Mouse (Mus musculus) kidney, adult 9 months (tissue): ENCODE data around the gene Msi1.

Experiments used
- DNase-seq: peaks from one replicate; pipeline ENCODE4 v3.0.0; 2022

The Msi1 gene

DNA sequence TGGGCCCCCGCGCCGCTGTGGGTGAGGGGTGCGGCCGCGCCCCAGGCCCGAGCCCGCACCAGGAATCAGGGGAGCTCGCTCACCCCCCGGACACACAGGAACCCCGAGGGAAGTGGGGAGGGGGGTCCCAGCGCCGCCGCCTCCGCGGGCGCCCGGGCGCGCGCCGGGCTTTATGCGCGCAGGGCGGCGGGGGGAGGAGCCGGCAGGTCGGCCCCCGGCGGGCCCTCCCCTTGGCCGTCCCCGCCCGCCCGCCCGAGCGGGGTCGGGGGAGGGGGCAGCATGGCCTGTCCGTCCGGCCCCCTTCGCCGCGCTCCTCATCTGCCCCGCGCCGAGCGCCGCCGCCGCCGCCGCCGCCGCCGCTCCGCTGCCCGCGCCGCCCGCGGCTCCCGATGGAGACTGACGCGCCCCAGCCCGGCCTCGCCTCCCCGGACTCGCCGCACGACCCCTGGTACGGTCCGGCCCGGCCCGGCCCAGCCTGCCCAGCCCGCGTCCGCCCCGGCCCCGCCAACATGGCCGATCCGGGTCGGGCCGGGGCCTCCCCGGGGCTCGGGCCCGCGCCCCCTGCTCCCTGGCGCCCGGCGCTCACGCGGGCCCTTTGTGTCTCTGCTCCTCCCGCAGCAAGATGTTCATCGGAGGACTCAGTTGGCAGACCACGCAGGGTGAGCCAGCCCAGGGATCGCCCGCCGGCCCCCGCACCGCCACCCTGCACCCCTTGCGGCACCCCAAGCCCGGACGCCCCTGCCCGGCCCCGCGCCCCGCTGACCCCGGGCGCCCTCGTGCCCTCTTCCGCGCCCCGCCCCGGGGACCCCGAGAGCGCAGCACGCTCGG lies at the start of gene Msi1:
Gene Msi1 (plus strand): TSS at position 241 of the 828 bp plus-strand sequence.
- DNase-seq: no peak

DNA sequence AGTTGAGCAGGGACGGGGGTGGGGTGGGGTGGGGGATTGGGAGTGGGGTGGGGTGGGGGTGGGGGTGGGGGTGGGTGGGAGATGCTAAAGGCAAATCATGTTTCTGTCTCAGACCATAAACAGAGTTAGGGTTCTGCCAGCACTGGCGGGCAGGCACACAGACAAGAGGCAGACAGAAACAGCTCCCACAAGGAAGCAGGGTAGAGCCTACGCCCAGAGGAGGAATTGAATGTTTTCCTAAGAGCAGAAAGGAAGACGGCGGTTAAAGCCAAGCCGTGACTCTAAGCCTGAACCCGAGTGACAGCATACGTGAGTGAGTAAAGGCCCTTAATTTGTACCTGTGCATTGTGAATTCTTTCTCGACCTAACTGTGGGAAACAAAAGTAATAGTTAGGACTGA lies 37.5 kb upstream of the Msi1 start:
- no peak for DNase-seq

DNA sequence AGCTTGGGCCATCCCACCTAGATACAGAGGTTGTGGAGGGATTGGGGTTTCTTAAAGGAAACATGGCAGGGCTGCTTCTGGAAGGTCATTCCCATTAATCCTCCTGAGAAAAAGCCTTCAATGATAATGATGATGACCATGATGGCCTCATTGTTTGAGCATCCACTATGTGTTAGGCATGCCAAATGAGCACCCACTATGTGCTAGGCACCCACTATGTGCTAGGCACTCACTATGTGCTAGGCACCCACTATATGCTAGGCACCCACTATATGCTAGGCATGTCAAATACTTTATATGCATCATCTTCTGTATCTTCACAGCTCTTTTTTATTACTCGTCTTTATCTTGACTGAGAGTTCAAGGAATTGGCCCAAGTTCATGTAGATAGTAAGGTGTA lies 36.4 kb upstream of the Msi1 start:
- DNase-seq: no peak

DNA sequence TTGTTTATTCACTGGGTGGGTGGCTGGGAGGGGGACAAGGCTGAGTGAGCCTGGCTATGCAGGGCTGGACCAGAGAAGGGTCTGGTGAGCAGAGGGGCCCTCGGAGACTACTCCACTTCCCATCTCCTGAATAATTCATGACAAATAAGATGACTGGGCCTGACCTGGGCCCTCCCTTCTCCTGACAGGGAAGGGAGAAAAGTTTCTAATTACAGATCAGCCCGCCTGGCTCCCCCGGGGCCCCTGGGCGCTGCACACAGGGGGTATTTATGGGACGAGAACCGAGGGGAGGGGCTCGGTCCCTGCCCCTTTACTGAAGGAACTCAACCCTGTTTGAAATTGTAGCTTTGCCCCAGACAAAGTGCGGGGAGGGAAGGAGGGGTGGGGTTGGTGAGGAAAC lies 35.2 kb upstream of the Msi1 start:
- no peak for DNase-seq

DNA sequence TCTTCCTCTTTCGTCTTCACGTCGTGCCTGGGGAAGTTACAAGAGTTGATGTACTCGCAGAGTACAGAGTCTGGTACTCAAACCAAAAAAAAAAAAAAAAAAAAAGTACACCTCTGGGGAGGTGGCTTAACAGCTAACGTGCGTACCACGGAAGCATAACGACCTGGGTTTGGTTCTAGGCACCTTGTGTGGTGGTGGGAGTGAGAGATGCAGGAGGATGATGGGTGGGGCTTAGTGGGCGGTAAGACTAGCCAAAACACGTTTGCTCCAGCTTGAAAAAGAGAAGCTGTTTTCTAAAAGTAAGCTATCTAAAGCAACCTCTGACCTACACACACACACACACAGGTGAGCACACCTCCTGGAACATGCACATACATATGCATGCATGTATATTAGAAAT lies 34.6 kb upstream of the Msi1 start:
- no peak for DNase-seq

DNA sequence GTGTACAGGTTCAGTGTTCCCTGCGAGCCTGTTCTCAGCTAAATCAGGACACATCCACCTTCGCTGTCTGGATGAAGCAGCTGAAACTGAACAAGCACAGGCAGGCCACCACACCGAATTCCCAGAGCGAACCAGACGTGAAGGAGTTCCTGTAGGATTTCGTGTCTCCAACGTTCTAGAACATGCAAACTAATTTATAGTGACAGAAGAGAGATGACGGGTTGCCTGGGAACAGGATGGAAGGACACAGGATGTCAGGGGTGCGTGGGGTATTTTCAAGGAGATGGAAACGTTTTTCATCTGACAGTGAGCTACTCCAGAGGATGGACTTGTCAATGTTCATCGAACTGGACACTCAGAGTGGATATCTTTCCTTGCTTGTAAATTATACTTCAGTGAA lies 32.7 kb upstream of the Msi1 start:
- DNase-seq: no peak

DNA sequence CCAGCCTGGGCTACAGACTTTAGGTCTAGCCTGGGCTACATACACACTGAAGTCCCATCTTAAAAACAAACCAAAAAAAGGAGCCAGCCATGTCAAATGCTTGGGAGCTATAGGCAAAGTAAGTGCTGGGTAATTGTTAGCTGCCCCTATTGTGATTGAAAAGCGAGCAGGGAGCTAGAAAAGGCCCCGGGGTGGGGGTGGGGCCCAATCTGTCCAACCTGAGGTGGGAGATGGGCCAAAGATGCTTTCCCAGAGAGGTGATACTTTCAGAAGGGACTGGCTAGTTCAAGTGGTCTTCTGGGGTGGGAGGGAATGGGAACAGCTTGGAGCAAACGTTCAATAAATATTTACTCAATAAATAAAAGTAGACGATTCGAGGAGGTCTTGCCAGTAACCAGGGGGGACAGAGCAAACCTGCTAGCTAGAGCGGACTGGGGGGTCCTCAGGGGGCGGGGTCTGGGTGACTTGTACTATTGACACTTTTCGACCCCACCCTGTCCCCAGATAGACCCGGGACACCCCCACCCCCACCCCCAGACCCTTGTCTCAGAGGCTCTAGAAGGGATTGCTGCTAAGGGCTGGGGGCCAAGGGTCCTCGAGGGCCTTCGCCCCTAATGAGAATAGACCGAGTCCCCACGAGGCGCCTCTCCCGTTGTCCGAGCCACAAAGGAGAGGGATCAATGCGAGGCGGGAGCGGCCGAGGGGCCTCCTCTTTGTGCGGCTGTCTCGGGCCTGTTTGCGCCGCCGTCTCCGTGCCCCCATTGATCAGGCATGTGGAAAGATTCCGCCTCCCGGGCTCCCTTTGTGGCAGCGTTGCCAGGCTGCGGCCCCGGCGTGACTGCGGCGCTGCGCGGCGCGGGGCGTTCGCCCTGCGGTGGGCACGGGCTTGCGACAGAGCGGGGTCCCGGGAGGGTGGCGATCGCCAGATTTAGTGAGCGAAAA lies 31.3 kb upstream of the Msi1 start:
- no peak for DNase-seq

DNA sequence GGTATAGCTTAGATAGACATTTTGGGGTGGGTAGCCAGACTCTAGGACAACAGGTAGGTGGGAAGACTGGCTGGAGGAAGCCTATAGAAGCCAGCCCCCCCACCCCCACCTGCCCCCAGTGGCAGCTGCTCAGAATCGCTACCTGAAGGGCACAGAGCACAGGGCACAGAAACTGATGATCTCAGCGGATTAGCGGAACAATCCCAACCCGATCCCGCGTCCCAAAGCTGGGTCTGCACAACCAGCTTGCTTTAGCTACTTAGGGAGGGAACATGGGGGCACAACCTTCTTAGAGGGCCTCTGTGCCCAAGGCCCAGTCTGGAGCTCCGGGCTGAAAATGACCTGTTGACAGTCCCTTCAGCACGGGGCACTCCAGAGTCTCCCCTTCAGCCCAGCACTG lies 27.3 kb upstream of the Msi1 start:
- DNase-seq: no peak

DNA sequence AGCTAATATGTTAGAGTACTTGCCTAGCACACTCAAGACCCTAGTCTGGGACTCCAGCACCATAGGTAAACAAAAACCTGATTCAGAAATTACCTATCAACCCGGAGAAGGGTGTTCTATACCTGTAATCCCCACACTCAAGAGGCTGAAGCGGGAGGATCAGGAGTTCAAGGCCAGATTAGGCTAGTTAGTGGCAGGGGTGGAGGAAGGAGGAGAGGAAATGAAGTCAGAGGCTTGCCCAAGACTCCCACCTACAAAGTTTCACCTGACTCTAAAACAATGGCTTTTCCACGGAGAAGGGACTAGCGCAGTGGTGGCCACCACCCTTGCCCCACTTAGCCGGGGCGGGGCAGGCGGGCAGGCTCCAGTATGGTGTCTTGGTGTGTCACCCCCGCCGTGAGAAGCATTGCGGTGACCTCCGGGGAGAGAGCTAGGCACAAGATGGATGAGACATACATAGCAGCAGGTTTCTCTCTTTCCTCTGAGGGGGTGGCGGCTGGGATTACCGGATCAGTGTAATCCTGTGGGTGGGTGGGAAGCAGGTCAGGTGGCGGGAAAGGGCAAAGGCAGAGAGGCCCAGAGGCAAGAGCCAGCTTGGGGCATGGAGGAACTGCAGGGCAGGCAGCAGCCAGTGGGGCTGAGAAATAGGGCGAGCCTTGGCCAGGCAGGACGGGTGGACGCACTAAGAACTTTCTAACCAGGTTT lies 25.8 kb upstream of the Msi1 start:
- DNase-seq: no peak

DNA sequence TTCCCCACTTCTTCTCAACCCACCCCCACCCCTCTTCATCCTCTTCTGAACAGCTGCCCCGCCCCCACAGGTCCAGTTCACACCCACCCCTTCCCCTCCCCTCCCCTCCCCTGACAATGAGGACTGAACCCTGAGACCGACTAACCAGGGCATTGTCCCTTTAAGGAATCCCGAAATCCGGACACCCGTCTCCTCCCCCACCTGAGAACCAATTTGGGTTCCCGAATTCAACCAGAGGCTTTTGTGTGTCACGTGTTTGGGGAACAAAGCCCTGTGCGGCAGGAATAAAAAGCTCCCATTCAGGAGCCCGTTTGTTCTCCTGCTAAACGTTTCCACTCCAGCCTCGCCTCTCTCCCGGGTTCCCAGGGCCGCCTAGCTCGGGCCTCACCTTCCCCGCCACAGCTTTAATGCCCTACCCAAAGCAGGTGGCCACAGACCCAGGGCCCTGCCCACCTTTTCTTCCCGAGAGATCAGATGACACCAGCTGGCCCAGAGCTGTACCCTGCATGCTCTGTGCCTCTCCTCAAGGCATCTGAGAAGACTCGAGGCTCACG lies 25.1 kb upstream of the Msi1 start:
- peak; percentile 3 for DNase-seq

DNA sequence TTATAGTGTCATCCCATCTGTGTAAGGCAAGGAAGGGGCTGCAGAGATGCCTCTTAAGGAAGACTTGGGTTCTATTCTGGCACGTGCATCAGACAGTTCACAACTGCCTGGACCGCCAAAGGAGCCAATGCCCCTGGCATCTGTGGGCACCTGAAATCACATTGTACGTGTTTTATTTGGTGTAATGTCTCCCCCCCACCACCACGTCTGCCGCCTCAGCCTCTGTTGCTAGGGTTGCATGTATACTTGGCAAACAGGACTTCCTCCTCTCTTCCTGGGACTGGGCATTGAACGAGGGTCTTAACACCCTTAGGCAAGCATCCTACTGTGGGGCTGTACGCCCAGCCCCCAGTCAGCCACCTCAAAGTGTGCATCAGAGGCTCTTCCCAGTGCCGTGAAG lies 24.2 kb upstream of the Msi1 start:
- DNase-seq: no peak

DNA sequence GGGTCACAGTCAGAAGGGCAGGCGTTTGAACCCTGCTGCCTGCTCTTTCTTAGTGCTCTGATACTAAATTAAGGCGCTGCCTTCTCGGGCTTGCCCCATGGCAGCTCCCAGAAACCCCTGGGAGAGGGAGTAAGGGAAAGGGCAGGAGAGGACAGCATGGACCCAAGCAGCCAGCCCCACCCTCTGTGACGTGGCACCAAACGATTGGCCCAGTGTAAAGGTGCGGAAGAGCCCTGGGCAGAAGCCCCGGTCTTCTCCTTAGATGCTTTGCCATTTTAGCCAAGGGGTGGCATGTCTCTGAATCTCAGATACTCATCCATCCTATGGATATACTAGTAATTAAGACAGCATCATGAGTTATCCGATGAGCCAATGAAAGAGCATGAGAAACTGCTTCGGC lies 21.3 kb upstream of the Msi1 start:
- no peak for DNase-seq

DNA sequence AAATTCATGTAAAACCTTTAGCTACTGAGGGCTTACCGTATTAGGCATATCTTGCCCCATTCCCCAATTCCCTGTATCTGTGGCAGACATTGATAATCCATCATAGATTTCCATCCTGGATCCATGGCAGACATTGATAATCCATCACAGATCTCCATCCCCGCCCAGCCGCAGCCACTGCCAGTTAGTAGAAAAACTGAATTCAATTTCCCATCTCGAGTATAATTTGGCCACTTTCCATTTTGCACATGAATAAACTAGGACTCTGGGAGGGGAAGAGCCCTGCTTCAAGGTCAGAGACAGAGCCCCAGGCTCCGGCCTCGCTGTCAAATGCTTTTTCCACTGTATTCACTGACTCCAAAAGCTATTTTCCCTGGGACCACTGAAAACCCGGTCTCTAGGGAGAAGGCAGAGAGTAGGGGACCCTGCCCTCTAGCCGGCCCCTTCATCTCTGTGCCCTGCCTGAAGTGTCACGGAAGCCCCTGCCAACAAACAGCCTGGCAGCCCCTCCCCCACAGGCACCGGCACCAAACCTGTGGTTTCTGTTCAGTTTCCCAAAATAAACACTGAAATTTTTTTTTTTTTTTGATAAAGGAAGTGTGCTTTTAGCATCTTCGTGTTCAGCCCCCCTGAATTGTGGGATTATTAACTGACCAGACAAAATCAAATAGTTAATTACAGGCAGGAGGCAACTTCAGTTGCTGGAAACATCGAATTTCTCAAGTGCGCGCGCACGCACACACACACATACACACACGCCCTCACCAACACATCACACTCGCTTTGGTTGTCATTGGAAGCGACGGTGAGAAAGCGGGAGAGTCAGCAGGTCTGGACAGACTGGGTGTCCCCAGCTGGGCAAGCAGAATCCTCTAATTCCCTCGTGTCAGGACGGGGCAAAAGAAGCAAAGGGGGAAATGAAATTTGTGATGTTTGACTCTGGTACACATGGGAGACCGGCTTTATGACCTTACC lies 14.0 kb upstream of the Msi1 start:
- DNase-seq: no peak

DNA sequence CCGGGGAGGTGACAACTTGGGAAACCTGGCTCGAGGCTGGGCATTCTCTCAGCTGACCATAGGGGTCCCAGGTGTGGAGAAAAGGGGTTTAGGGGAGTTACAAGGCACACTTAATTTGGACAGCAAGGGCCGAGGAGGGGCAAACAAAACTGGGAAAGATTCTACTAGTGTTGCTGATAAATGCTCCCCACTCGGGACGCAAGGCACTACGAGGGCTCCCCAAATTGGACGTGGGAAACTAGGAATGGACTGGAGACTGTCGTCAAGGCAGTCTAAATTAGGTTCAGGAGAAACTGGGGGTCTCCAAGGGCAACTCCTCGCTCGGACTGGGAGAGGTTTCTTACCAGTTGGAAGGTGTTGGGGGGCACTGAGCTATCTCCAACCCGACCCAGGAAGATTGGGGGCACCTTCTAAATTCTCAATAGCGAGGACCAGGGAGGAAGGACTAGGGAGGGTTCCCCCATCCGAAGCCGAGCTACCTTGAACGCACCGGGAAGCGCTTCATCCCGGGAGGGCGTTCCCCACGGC lies 504 bp upstream of the Msi1 start:
- DNase-seq: no peak

DNA sequence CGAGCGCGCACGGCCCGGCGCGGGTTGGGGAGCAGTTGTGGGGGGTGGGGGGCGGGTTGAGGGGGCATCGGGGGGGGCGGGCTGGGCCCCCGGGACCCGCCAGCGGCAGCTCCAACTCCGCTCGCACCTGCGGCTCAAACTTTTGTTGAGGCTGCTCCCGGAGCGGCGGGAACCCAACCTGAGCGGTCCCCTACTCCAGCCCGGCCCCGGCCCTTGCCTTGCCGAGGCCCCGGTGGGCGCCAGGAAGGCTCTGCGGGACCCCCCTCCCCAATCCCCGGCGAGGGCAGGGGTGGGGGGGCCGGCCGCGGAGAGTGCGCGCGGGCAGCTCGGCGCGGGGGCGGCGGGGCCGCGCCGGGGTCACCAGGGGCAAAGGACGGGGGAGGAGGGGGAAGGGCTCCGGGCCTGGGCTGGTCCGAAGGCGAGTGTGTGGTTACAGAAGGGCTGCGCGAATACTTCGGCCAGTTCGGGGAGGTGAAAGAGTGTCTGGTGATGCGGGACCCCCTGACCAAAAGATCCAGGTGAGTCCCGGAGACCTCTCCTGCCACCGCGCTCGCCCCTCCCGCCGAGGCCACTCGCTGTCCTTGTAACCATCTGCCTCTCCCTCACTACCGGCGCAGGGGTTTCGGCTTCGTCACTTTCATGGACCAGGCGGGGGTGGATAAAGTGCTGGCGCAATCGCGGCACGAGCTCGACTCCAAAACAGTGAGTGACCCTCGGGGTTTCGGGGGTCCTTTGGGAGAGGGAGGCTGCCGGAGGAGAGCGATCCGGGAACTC lies 975 bp downstream of the Msi1 start:
- no peak for DNase-seq

DNA sequence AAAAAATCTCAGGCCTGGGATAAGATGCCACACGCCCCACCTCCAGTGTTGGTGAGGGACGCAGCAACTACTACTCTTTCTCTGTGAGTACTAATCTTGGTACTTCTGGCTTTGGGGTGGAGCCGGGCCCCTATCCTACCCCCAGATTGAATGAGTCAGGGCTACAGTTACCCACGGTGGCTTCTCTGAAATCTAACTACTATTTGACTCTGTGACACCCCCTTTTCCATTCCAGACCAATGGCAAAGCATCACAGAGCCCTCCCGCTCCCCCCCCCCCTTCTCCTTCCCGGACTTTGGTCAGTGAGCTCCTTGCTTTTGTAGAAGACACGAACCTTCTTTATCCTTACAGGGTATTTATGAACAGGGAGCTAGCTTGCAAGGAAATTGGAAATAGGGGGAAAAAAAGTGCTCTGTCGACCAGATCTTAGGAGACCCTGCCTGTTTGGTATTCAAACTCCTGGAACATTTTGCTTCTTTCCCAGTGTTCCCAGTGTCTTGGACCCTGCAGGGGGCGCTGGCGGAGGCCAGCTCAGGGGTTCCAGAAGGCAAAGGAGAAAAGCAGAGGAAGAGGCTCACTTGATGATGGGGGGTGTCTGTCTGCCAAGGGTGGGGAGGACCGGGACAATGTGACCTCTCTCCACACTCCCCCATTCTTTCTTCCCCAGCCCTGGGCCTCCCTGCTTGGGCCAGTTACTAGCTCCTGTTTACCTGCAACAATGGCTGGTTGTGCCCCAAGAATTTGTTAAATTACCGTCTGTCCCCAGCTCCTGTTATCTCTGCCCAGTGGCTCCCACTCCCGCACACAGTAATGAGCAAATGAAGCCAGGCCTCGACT lies 1.9 kb downstream of the Msi1 start:
- DNase-seq: no peak

DNA sequence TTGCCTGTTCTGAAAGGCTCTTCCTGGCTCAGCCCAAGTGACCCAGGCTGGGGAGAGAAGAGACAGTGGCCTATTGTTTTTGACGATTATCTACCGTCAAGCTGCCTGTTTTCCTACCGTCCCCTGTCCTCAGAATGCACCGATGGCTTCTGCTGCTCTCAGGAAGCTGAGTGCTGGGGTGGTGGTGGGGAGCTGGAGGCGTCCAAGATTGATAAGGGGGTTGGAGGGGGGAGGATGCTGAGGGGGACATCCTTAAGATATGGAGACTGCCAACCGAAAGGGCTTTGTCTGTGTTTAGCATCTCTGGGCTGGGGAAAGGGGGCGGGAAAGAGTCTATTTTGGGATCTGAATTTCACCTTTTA lies 2.5 kb downstream of the Msi1 start:
- DNase-seq: no peak

DNA sequence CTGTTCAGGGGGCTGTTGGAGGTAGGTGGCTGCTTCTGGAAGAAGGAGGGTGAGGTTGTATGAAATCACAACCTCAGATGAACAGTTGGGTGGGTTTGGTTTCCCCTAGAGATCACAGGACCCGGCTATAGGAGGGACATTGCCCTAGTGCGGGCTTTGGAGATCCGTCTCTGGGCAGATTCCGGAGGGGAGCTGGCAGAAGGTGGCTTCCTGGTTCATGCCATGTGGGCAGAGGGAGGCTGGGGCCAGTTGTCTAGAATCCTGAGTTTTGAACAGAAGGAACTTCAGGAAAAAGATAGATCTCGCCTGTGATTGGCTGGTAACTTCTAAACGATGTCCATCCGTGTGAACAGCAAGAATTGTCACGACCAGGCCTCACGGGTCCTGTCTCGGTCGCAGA lies 3.0 kb downstream of the Msi1 start:
- no peak for DNase-seq

DNA sequence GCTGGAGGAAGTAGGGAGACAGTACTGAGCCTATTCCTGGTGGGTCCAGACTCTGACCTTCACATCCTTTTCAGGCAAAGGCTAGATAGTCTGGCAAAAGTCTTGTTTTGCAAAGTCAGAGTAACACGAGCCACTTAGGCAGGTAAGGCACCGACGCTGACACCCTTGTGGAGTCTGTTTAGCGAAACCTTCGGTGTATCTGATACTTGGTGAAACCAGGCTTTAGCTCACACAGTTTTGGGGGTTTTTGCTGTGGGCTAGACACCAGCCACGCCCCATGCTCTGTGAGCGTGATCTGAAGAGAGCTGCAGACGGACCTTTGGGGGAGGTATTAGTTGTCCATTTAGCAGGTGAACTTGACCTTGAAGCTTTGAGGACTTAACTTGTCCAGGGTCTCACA lies 3.8 kb downstream of the Msi1 start:
- DNase-seq: no peak

DNA sequence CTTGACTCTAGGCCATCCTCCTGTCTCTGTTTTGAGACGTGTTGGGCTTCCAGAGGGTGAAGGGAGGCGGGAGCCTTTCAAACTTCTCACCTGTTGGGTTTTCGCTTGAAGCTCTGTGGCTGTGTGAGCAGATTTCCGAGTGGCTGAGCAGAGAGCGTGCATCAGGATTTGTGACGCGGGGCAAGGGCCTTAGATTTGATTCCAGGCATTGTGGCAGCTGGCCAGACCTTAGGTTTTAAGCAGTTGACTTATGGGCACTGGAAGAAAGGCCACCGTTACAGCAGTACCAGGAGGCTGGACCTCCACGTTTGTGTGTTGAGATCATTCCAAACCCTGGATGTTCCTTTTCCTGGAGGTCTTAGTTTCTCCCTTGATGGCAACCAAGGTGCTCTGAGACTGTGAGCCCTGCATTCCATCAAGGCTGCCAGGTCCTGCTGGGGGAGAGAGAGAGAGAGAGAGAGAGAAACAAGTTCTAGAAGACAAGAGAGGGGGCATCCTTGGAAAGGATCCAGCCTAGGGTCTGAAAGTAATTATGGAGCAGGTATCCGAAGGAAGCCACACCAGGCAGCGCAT lies 5.0 kb downstream of the Msi1 start:
- no peak for DNase-seq
